Mouse (Mus musculus): ENCODE results near the gene Nol6. TPM values are rescaled to one million over a fixed set of nuclear protein-coding genes. Genes with fewer than 3 reads are reported as not detected.
A peak's percentile ranks its signal among the peaks of the same experiment; 100 is the strongest.

The Nol6 gene
- 100 to 1,000 TPM; 101 to 113 (median 103) TPM for total RNA-seq (2022)

GRCm38 (mm10) chr4:41124180-41124951 lies at the start of gene Nol6:
TSS of gene Nol6 (minus strand) at chr4:41124455.
- DNase-seq (ENCODE audit: low spot score in 2 of 2), result peak; percentile 99

- no peak for DNase-seq (ENCODE audit: low spot score in 2 of 2)
These were observed 46.7 kb upstream of the Nol6 start for GRCm38 (mm10) chr4:41170970-41171369.

GRCm38 (mm10) chr4:41165693-41166475 lies 41.6 kb upstream of the Nol6 start:
- DNase-seq (ENCODE audit: low spot score in 2 of 2), result peak; percentile 49 to 83

- DNase-seq (ENCODE audit: low spot score in 2 of 2), result no peak
These were observed 40.7 kb upstream of the Nol6 start for GRCm38 (mm10) chr4:41164974-41165373.

- no peak for DNase-seq (ENCODE audit: low spot score in 2 of 2)
These were observed 37.0 kb upstream of the Nol6 start for GRCm38 (mm10) chr4:41161232-41161631.

GRCm38 (mm10) chr4:41158251-41158650 lies 34.0 kb upstream of the Nol6 start:
- DNase-seq (ENCODE audit: low spot score in 2 of 2), result no peak

GRCm38 (mm10) chr4:41156961-41157360 lies 32.7 kb upstream of the Nol6 start:
- no peak for DNase-seq (ENCODE audit: low spot score in 2 of 2)

GRCm38 (mm10) chr4:41153146-41153545 lies 28.9 kb upstream of the Nol6 start:
- DNase-seq (ENCODE audit: low spot score in 2 of 2), result no peak

GRCm38 (mm10) chr4:41151186-41151585 lies 26.9 kb upstream of the Nol6 start:
- DNase-seq (ENCODE audit: low spot score in 2 of 2), result no peak

GRCm38 (mm10) chr4:41149891-41150290 lies 25.6 kb upstream of the Nol6 start:
- no peak for DNase-seq (ENCODE audit: low spot score in 2 of 2)

GRCm38 (mm10) chr4:41142601-41143000 lies 18.3 kb upstream of the Nol6 start:
- no peak for DNase-seq (ENCODE audit: low spot score in 2 of 2)

GRCm38 (mm10) chr4:41140174-41140875 lies 16.1 kb upstream of the Nol6 start:
- no peak for DNase-seq (ENCODE audit: low spot score in 2 of 2)

GRCm38 (mm10) chr4:41136811-41137210 lies 12.6 kb upstream of the Nol6 start:
- DNase-seq (ENCODE audit: low spot score in 2 of 2), result no peak

GRCm38 (mm10) chr4:41136454-41136805 lies 12.2 kb upstream of the Nol6 start:
- DNase-seq (ENCODE audit: low spot score in 2 of 2), result no peak

- peak in 1 of 2 experiments; percentile 29 for DNase-seq (ENCODE audit: low spot score in 2 of 2)
These were observed 11.6 kb upstream of the Nol6 start, which contains the start of gene Ube2r2 for GRCm38 (mm10) chr4:41135711-41136453. TSS of gene Ube2r2 (plus strand) at chr4:41135743.

- peak; percentile 53 to 54 for DNase-seq (ENCODE audit: low spot score in 2 of 2)
These were observed 10.9 kb upstream of the Nol6 start for GRCm38 (mm10) chr4:41134935-41135710.

GRCm38 (mm10) chr4:41133529-41134291 lies 9.5 kb upstream of the Nol6 start:
- no peak for DNase-seq (ENCODE audit: low spot score in 2 of 2)

GRCm38 (mm10) chr4:41132471-41132870 lies 8.2 kb upstream of the Nol6 start:
- no peak for DNase-seq (ENCODE audit: low spot score in 2 of 2)

- DNase-seq (ENCODE audit: low spot score in 2 of 2), result no peak
These were observed 5.6 kb upstream of the Nol6 start for GRCm38 (mm10) chr4:41129836-41130235.

GRCm38 (mm10) chr4:41129406-41129805 lies 5.2 kb upstream of the Nol6 start:
- DNase-seq (ENCODE audit: low spot score in 2 of 2), result peak in 1 of 2 experiments; percentile 29

Data from layer of hippocampus, adult 8-10 months (tissue).